Mouse (Mus musculus) embryonic fibroblast, embryonic 13.5 days (primary cell): ENCODE measurements around the gene Ptpn6. TPM values are rescaled to one million over a fixed set of nuclear protein-coding genes. Genes with fewer than 3 reads are reported as not detected.

Source experiments
- H3K27ac ChIP-seq: 2 replicates; pipeline ENCODE4 v1.5.1; 2012; ENCODE audit warnings: low read length, control low read depth, inconsistent platforms; ENCODE audit not compliant: insufficient read depth
- H3K4me1 ChIP-seq: 2 replicates; pipeline ENCODE4 v1.6.1; 2011; ENCODE audit warnings: low read length; ENCODE audit not compliant: control insufficient read depth, insufficient read depth
- H3K4me3 ChIP-seq: 2 replicates; pipeline ENCODE4 v1.5.1; 2011; ENCODE audit warnings: mild to moderate bottlenecking, control low read depth, low read length; ENCODE audit not compliant: insufficient read depth
- CTCF ChIP-seq: IDR thresholded peaks from 2 replicates; pipeline ENCODE4 v1.5.1; 2011; ENCODE audit warnings: mild to moderate bottlenecking, control low read depth, low read length, moderate library complexity, borderline replicate concordance; ENCODE audit not compliant: insufficient read depth
- POLR2A ChIP-seq: IDR thresholded peaks from 2 replicates; pipeline ENCODE4 v1.6.1; 2011; ENCODE audit warnings: low read depth, mild to moderate bottlenecking, control low read depth, low read length, moderate library complexity
- polyA plus RNA-seq: library from polyadenylated mRNA; stranded (reverse); fragments of >200 nt; gene quantifications from 2 replicates; pipeline ENCODE4 v1.2.4, GENCODE M21; 2011; ENCODE audit warnings: low read depth; ENCODE audit not compliant: missing spikeins, insufficient read length

Gene Ptpn6
- polyA plus RNA-seq, 1 experiment, result 4.3 TPM

GRCm38 (mm10) chr6:124731038-124731437 is 7.5 kb downstream of the Ptpn6 start:
- Histone ChIP-seq H3K27ac (no peak overlapping the region), H3K4me3 (no peak overlapping the region), H3K4me1 (no peaks in the 10 kb centered on the region)
- no peak for TF ChIP-seq POLR2A
- TF ChIP-seq CTCF, result no peak

- no peak overlapping the region for H3K4me3 ChIP-seq
- H3K27ac ChIP-seq, result no peak overlapping the region
- no peaks in the 10 kb centered on the region for H3K4me1 ChIP-seq
- no peak for TF ChIP-seq POLR2A
- TF ChIP-seq CTCF, result no peak
Observed at GRCm38 (mm10) chr6:124729850-124730705, 8.4 kb downstream of the Ptpn6 start.

GRCm38 (mm10) chr6:124728621-124729020 is 9.9 kb downstream of the Ptpn6 start:
- Histone ChIP-seq H3K27ac (no peak overlapping the region), H3K4me3 (no peak overlapping the region), H3K4me1 (no peaks in the 10 kb centered on the region)
- TF ChIP-seq POLR2A, result no peak
- TF ChIP-seq CTCF, result no peak

GRCm38 (mm10) chr6:124724472-124724871 is 14.0 kb downstream of the Ptpn6 start:
- Histone ChIP-seq H3K4me1 (no peaks in the 10 kb centered on the region), H3K27ac (no peak overlapping the region), H3K4me3 (no peak overlapping the region)
- TF ChIP-seq CTCF, result no peak
- TF ChIP-seq POLR2A, result no peak

GRCm38 (mm10) chr6:124723541-124723940 is 15.0 kb downstream of the Ptpn6 start:
- no peaks in the 10 kb centered on the region for H3K4me1 ChIP-seq
- TF ChIP-seq POLR2A (no peak), CTCF (no peak)
- H3K27ac ChIP-seq, result no peak overlapping the region
- no peak overlapping the region for H3K4me3 ChIP-seq

- H3K4me1 ChIP-seq, result no peaks in the 10 kb centered on the region
- no peak for TF ChIP-seq CTCF
Observed at GRCm38 (mm10) chr6:124722876-124723473, 15.5 kb downstream of the Ptpn6 start.

GRCm38 (mm10) chr6:124720904-124721303 is 17.6 kb downstream of the Ptpn6 start:
- H3K27ac ChIP-seq, result no peak overlapping the region
- TF ChIP-seq CTCF (no peak), POLR2A (no peak)
- H3K4me1 ChIP-seq, result no peaks in the 10 kb centered on the region
- no peak overlapping the region for H3K4me3 ChIP-seq

More at GRCm38 (mm10) chr6:124722876-124723473, 15.5 kb downstream of the Ptpn6 start:
- Histone ChIP-seq H3K27ac (no peak overlapping the region), H3K4me3 (no peak overlapping the region)

GRCm38 (mm10) chr6:124719354-124719978 is 19.0 kb downstream of the Ptpn6 start:
- TF ChIP-seq POLR2A (no peak), CTCF (no peak)
- Histone ChIP-seq H3K4me1 (no peaks in the 10 kb centered on the region), H3K4me3 (no peak overlapping the region), H3K27ac (no peak overlapping the region)

GRCm38 (mm10) chr6:124718703-124719102 is 19.8 kb downstream of the Ptpn6 start:
- TF ChIP-seq POLR2A (no peak), CTCF (no peak)
- Histone ChIP-seq H3K4me1 (no peaks in the 10 kb centered on the region), H3K4me3 (no peak overlapping the region), H3K27ac (no peak overlapping the region)

GRCm38 (mm10) chr6:124717968-124718367 is 20.5 kb downstream of the Ptpn6 start:
- TF ChIP-seq POLR2A (no peak), CTCF (no peak)
- Histone ChIP-seq H3K27ac (no peak overlapping the region), H3K4me3 (no peak overlapping the region), H3K4me1 (no peaks in the 10 kb centered on the region; the same call in 1 of the 2 replicates)
